Mouse (Mus musculus) c-Kit-positive CD71-positive TER-119-positive erythroid progenitor cells, embryonic 14.5 days (primary cell): Measurements from ENCODE around the gene Fam13a.

Experiments
- DNase-seq: peaks from one replicate; pipeline ENCODE4 v3.0.0-alpha.2; 2013; ENCODE audit warnings: low spot score

Gene Fam13a

GRCm38 (mm10) chr6:58882271-58882670, 142.1 kb downstream of the Fam13a start:
- DNase-seq = peak; percentile 1
